Mouse (Mus musculus): ENCODE measurements around the gene Gm7879.

Gene Gm7879

DNA sequence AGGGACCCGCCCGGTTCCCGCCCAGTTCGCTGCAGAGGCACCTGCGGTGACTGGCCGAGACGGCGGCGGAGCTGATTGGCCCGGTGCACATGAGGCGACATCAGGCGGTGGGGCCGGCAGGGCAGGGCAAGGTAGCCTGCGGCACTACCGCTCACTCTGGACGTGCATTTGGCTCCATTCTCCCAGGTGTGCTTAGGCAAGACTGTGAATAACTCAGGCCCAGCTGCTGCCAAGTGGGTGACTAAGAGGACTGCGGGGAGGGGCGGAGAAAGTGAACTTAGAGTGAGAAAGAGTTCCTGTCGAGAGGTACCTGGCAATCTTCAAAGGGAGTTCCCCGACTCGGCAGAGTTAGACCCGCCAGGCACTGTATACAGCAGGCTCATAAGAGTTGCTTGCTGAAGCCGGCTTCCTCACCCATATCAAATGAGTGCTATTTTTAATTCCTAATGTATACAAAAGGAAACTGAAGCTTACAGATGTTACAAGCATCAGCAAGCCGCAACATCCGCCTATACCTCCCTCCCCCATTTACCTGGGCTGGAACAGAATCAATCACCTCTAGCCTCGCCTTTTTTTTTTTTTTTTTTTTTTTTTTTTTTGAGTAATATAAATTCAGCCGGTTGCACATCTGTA, 35.3 kb downstream of the Gm7879 start:
- in situ Hi-C loops (cut with MboI, MseI) = no loop called here

DNA sequence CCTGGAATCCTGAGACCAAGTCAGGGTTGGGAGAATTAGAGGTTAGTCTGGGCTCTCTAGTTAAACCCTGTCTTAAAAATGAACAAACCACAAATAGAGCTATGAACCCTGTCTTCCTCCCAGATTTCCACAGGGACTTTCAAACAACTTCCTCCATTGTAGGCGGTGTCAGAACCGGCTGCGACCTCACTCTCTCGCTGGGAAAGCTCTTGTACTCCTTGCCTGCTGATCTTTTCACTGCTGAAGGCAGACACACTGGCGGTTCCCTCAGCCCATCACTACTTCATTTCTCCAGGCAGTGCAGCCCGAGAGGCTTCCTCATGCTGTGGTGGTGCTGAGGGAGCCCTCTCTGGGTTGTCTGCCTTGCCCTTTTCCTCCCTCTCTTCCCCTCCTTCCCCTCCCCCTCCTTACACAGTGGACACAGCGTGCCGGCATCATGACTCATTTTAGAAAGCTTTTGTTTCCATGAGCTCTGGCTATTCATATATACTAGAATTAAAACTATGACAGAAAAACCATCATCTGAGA, 35.9 kb downstream of the Gm7879 start:
- in situ Hi-C loops (cut with MboI, MseI) = no loop called here

DNA sequence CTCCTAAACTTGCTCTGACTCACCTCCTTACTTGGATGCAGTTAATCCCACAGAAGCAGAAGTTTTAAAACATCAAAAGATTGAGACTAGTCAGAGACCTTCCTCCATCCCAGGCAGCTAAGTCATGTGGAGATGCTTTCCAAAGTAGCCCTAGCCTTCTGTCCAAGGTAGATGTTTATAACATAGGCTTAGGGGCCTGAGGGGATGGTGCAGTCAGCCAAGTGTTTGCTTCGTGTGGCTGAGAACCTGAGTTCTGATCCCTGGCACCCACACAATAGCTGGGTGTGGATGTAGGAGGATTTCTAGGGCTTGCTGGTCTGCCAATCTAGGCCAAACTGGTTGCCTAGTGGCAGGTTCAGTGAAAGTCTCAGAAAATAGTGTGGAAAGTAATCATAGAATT, 40.3 kb downstream of the Gm7879 start:
- in situ Hi-C loops (cut with MboI, MseI) = no loop called here

DNA sequence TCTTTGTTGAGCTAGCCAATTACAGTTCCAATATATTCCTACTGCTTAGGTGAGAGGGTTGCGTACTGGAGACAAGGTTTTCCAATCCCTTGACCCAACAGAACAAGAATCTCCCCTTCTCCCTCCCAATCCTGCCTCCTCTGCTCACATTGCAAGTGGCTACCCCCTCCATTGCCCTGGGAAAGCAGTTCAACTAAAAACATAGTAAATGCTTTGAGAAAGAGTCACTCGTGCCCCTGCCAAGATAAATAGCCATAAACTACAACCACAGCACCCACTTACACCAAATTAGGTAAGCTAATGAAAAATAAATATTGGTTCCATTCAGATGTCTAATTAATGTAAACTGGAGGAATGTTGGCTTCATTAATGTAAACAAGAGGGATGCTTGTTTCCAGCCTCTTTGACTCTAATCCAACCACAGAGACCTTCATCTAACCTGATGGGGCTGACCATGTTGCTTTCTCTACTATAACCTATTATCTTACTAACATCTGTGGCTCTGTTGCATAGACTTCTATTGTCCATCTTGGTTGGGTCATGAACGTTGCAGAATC, 47.0 kb downstream of the Gm7879 start:
- in situ Hi-C loops (cut with MboI, MseI) = no loop called here

DNA sequence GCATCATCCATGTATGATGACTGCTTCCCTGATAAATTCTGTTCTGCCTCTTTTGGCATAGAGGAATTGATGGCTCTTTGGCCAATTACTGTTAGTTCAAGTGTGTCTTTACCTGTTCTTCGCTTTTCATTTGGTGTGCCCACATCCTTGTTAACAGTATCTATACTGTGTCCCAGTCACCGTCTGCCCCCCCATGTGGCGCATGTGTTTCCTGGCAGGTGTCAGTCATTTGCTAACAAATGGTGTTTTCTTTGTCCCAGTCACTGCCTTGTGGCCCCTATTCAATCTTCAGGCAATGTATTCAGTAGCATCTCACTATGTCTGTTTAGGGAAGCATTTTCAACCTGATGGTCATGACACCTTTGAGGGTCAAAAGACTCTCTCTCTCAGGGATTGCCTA, 48.1 kb downstream of the Gm7879 start:
- in situ Hi-C loops (cut with MboI, MseI) = no loop called here
